Mouse (Mus musculus) liver (tissue): ENCODE measurements at regions not wholly inside any gene's neighbourhood (a gene's known extent, or its start where the extent isn't known, plus 50 kb on each side); places are given as distances from the start of the nearest gene placed in this dataset.

Experiments
- DNase-seq: peaks from one replicate; pipeline ENCODE4 v3.0.0-alpha.2; 2020; ENCODE audit warnings: mixed read lengths

DNA sequence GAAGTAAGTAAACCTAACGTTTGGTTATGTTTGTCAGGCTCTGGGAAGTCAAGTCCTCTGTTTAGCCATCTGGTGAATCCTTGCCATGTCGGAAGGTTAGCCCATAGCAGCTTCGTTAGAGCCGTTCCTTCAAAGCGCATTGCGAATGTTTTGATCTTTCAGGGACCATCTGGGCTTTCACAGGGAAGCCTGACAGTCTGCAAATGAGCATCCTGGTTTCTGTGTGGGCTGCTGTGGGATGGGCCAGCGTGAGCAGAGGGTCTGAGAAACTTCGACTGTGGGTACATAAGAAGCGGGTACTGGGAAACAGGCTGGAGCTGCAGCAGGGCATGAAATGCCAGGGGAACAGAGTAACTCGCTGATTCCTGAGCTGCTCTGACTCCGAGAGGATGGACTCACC is 274.7 kb upstream of the Nr2f2 start:
- DNase-seq, result no peak

DNA sequence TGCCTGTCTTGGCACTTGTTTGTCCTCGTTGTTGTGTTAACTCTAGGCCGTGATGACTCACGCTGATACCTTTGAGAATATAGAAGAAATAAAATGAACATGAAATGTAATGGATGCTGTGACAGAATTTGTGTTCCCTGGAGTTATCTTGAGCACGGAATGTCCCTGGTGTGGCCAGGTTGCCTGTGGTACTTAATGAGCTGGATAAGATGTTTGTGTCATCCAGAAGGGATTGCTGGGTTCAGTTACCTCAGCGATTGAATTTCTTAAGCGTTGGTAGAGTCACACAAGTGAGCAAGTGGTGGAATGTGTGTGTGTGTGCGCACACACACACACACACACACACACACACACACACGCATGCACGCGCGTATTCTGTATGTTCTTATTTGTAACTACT is 274.0 kb upstream of the Nr2f2 start:
- DNase-seq, result no peak

DNA sequence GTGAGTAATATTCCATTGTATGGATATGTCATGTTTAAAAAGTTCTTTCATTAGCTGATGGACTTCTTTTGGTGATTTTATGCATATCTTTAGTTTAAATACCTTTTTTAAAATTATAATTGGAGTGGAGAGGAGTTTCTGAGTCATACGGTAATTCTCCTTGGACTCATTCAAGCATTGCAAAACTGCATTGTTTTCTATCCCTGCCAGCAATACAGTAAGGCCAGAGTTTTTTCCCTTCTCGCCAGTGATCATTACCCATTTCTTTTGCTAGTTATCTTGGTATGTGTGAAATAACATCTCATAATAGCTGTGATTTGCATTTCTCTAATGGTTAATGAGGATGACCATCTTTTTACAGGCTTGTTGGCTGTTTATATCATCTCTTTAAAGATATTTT is 271.6 kb upstream of the Nr2f2 start:
- DNase-seq, result no peak

DNA sequence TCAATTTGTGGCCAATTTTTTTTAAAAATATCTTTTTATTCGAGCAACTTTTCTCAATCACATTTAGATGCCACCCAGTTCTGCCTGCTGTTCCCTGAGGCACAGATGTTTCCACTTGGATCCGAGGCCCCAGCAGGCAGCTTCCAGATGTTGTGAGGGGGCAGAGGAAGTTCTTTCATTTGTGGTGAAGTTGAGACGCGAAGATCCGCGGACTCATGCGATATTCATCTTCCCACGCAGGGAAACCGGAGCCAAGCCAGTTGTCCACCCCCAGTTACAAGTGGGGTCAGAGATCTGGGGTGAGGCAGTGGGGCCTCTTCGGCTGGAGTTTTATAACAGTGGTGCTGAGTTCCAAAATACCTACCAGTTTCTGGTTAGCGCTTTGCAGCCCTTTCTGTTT is 267.5 kb upstream of the Nr2f2 start:
- no peak for DNase-seq

DNA sequence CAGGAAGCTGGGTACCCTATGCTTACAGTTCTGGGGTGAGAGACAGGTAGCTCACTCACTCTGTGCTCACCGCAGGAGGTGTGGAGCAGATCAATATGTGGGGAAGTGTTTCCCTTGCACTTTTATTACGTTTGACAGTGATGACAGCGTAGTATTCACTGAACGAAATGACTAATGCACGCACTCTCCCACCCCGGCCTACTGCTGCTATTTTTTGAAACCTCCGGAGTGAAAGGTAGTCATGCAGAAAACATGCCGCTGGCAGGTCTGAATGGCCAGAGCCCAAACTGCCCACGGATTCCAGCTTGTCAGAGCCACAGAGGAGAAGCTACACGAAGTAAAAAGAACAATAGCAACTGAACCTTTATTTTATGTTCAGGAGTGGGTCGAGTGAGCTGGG is 267.0 kb upstream of the Nr2f2 start:
- no peak for DNase-seq

- no peak for DNase-seq
Observed at GRCm38 (mm10) chr7:70625643-70626231, 259.2 kb upstream of the Nr2f2 start.

GRCm38 (mm10) chr7:70624727-70625642 is 258.4 kb upstream of the Nr2f2 start:
- DNase-seq, result peak; percentile 29

- DNase-seq, result peak; percentile 12
Observed at GRCm38 (mm10) chr7:70624031-70624726, 257.6 kb upstream of the Nr2f2 start.

DNA sequence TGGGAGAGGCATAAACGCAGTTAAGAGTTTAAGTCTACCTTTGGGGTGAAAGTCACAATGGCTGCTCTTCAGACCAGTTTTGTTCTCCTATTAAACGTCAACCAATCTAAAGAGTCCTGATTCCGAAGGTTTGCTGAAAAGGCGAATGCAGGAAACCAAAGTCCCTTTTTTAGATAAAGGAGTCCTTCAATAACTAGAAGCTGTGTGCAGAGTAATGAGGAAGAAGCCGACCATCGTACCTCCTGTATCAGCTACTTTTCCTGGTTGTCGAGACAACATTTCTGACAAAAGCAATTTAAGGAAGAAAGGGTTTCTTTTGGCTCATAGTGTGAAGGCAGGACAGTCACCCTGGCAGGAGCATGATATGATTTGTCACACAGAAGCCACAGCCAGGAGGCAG is 252.9 kb upstream of the Nr2f2 start:
- DNase-seq, result no peak

GRCm38 (mm10) chr7:70618270-70618669 is 251.7 kb upstream of the Nr2f2 start:
- no peak for DNase-seq

DNA sequence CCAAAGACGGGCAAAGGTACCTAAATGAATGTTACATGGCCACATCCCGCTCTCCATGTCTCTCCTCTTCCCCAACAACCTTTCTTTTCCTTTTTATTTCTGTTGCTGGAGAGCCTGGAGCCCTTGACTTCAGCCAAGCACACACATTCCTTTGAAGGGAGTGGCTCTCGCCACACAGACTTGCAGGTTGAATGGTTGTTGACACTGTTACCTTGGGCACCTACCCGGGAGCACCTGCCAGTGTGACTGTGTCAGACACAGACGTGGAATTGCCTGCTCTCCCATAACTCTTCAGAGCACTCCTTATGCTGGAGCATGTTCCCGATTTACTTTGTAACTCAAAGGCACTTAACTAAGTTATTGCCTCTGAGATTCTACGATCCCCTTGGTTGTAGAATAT is 240.0 kb upstream of the Nr2f2 start:
- DNase-seq, result no peak

DNA sequence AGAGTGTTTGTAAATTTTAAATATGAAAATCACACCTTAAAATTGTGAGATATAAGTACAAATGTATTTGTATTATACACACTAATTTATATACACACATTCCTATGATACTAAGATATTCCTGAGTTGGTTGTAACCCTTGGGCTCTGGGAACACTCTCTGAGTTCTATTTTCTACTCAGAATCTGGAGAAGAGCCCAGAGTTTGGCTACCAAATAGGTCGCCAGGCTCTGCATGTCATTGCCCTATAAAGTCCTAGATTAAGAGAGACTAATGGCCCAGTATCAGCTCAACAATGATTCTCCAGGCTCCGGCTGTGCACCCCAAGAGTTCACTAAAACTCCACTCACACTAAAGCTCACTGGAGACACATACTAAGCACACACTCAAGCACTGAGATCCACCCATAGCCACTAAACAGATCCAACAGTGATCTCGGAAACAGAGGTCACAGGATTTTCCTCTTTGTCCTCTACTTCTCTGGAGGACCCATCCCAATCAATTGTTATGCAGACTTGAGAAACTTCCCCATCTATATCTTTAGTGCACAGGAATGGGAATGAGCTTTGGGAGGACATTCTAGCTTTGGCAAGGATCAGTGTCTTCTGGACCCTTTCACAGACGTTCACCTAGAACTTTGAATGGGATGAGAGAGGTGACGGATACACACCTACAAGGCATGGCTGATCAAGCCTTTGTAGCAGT is 238.1 kb upstream of the Nr2f2 start:
- no peak for DNase-seq

DNA sequence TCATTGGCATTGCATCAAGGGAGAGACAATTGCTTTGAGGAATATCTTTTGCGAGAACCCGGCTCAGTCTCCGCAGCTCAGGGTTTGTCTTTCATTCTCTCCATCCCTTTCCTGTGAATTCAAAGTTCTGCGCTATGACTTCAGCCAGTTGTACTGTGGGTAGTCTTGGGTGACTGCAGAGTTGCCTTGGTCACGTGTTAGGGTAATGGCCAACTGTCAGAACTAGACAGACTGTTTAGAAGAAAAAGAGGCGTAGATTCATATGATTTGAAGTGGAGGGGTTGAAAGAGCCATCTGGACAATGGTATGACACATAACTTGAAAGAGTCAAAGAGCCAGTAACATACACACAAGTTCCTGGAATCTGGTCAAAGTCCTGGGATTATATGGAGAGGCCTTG is 226.5 kb upstream of the Nr2f2 start:
- DNase-seq, result no peak

DNA sequence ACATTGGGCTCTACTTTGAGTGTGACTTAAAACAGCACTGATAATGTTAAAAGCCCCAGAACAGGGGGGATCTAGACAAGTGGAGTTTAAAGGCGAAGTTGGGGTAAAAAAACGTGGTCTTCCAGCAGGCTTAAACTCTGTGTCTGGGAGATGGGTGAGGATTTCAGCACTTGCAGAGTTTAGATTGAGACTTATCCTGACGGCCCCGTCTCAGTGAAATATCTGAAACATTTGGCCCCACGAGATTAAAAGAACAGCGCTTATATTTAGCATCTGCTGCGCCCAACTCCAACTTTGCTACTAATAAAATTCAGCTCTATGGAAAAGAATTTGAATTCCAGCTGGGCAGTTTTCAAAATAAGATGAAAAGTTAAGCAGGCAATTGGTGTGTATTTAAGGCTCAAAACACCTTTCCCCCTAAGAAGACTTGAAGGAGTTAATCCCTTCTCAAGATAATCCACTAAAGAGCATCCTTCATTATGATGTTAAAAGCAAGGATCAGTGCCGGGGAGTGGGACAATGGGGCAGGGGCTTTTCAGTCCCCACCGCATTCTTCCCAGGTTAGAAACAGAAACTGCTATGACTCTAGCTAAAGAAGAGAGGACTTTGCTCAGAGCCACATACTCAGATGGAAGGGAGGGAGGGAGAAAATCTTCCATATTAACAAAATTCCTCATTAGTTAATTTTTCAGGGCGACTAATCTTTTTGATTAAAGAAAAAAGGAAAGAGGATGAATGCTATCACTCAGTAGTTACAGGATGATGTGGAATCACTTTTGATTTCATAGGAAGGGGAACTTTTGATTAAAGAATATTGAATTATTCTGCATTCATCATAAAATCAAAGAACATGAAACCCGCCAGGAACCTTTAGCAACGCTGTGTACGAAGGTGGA is 225.1 kb upstream of the Nr2f2 start:
- DNase-seq, result no peak

- DNase-seq, result no peak
Observed at GRCm38 (mm10) chr7:70589713-70590112, 223.2 kb upstream of the Nr2f2 start.

- DNase-seq, result no peak
Observed at GRCm38 (mm10) chr7:70588061-70588460, 221.5 kb upstream of the Nr2f2 start.

DNA sequence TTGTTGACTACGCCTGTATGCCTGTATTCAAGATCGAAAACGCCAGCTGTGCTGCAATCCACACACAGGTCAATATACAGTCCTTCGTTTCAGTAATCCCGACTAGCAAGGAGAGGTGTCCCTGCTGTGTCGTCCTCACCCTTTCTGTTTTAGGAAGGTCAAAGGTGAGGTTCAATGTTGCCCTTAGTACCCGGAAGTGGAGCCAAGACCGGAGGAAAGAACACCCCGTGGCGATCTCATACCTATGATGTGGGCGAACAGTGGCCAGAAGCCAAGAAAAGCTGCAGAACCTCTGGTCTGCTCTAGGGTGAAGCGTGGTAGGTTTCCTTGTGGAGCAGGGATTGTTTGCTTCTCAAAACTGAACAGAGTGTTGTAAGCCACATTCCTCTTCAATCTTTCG is 217.9 kb upstream of the Nr2f2 start:
- DNase-seq, result no peak

GRCm38 (mm10) chr7:70576112-70576910 is 209.8 kb upstream of the Nr2f2 start:
- DNase-seq, result peak; percentile 4

- no peak for DNase-seq
Observed at GRCm38 (mm10) chr7:70575614-70576013, 209.1 kb upstream of the Nr2f2 start.

DNA sequence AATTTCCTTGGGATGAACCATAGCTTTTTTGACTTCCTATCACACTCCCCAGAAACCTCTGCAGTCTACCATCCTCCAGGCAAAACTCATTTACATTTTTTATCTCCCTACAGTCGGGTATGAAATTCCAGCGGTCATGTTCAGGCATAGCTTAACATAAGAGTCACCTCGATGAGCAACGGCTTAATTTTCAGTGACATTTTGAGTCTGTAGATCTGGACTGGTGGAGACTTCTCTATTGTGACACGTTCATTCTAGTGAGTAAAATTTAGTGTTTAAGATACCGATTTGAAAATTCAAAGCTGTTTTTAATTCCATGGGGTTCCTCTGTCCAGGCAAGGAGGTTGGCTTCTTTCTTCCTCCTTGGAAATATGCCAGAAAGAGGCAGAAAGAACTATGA is 207.7 kb upstream of the Nr2f2 start:
- DNase-seq, result no peak

- DNase-seq, result no peak
Observed at GRCm38 (mm10) chr7:70565034-70565433, 198.5 kb upstream of the Nr2f2 start.
